In genomic region chr14:20032738-20033116, GRCm38 (mm10) we compare ENCODE assay signal across 17 mouse cellular contexts.
"Had no signal": no experiment of that assay in that cellular context is flagged by ENCODE, and none has a peak within 500 bp of the region (broad histone marks: within the 10 kb centered on the region; RNA-seq: fewer than 3 reads in every experiment).

No protein-coding gene starts in this region.

- H3K4me2 ChIP-seq: limb, embryonic 13.5 days; liver, embryonic 15.5 days; lung, embryonic 14.5 days; midbrain, embryonic 11.5 days; midbrain, embryonic 15.5 days had no signal

- DNase-seq: kidney, adult 9 months; kidney, postnatal 4 days; left cerebral cortex, postnatal 4 days; lung, embryonic 14.5 days; lung, postnatal 10 days; right cerebral cortex, postnatal 14 days; thymus, adult 2 months; thymus, postnatal 25 days had no signal

- H3K4me1 ChIP-seq: liver, embryonic 15.5 days; midbrain, embryonic 15.5 days had no signal

- H3K4me3 ChIP-seq: layer of hippocampus, adult 2 months; limb, embryonic 13.5 days; liver, embryonic 15.5 days; megakaryocyte, embryonic 14.5 days; midbrain, embryonic 15.5 days had no signal

- H3K27ac ChIP-seq: kidney, postnatal 0 days; layer of hippocampus, adult 2 months; limb, embryonic 13.5 days; liver, embryonic 15.5 days; macrophage; midbrain, embryonic 15.5 days had no signal

- H3K36me3 ChIP-seq: limb, embryonic 13.5 days; liver, embryonic 15.5 days; midbrain, embryonic 15.5 days had no signal

- ATAC-seq: inflammation-experienced regulatory T-cells, adult 6 months; midbrain, embryonic 15.5 days had no signal

- H3K9ac ChIP-seq: limb, embryonic 13.5 days; liver, embryonic 15.5 days; lung, embryonic 14.5 days; midbrain, embryonic 15.5 days had no signal

- H3K9me3 ChIP-seq: limb, embryonic 13.5 days; liver, embryonic 15.5 days; midbrain, embryonic 15.5 days had no signal

- H3K27me3 ChIP-seq: limb, embryonic 13.5 days; liver, embryonic 15.5 days; midbrain, embryonic 15.5 days had no signal
